Comparison of ENCODE assay signal across 12 mouse cellular contexts in genomic region chr17:12040546-12040945, GRCm38 (mm10).
"Had no signal": no experiment of that assay in that cellular context is flagged by ENCODE, and none has a peak within 500 bp of the region (broad histone marks: within the 10 kb centered on the region; RNA-seq: fewer than 3 reads in every experiment).

No protein-coding gene starts in this region.

- H3K27ac ChIP-seq: intestine, embryonic 15.5 days; limb, embryonic 13.5 days; neural tube, embryonic 15.5 days; stomach, postnatal 0 days had no signal

- H3K27me3 ChIP-seq: intestine, embryonic 15.5 days; neural tube, embryonic 15.5 days had no signal

- H3K9me3 ChIP-seq: intestine, embryonic 15.5 days; limb, embryonic 13.5 days; neural tube, embryonic 15.5 days had no signal

- H3K4me3 ChIP-seq: intestine, embryonic 15.5 days; limb, embryonic 13.5 days; myocyte; neural tube, embryonic 15.5 days had no signal

- H3K36me3 ChIP-seq: intestine, embryonic 15.5 days; limb, embryonic 13.5 days; neural tube, embryonic 15.5 days had no signal

- H3K4me2 ChIP-seq: intestine, embryonic 15.5 days; limb, embryonic 13.5 days; neural tube, embryonic 15.5 days had no signal

- H3K9ac ChIP-seq: intestine, embryonic 15.5 days; limb, embryonic 13.5 days; neural tube, embryonic 15.5 days had no signal

- ATAC-seq: intestine, embryonic 15.5 days had no signal

- DNase-seq: kidney, adult 18-20 months; kidney, postnatal 10 days; layer of hippocampus, postnatal 36 days; lung, adult 18-20 months; midbrain, embryonic 14.5 days; thymus, adult 2 months; thymus, postnatal 25 days had no signal
